Mouse (Mus musculus): Measurements from ENCODE around the gene Gpc2. TPM values are rescaled to one million over a fixed set of nuclear protein-coding genes. Genes with fewer than 3 reads are reported as not detected.

The Gpc2 gene
- total and polyA plus RNA-seq, 3 experiments: not detected

DNA sequence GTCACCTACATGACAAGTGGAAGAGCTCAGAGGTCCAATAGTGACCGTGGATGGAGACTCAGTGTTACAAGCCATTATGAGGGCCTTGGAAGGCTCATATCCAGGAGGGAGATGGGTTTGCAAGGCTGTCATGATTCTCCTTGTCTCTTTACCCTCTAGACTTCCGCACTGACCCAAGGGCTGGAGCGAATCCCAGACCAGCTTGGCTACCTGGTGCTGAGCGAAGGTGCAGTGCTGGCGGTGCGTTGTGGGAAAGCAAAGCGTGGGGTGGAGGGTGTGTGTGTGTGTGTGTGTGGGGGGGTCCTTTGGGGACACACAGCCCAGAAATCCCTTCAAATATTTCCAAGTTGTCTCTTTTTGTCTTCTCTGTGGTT is 23.7 kb downstream of the Gpc2 start:
- dilution Hi-C loops (cut with MboI; ENCODE audit: extremely low pct_ligation_motif_present, extremely low pct_unique_long_range_greater_than_20kb, low sequenced_read_pairs) (no loop called here), in situ Hi-C loops (cut with MboI; ENCODE audit: low pct_ligation_motif_present, low pct_unique_long_range_greater_than_20kb, low sequenced_read_pairs) (no loop called here)
- no peak for DNase-seq (ENCODE audit: extremely low read depth)
- Histone ChIP-seq H3K27ac (ENCODE audit: insufficient read depth, low read depth) (peak overlapping the region; percentile 12; the same call in 1 of the 2 replicates), H3K4me2 (ENCODE audit: insufficient read depth, low read depth, poor library complexity, severe bottlenecking) (peak overlapping the region; percentile 84), H3K9me3 (replicated peaks; ENCODE audit: low read length) (peaks cover 2% of the 10 kb centered on the region), H3K36me3 (replicated peaks in 1 of 2; ENCODE audit: control insufficient read depth in 1 of 2, insufficient read depth in 1 of 2, low read length in 1 of 2) (peaks cover 29 to 41% of the 10 kb centered on the region in 2 experiments), H3K9ac (ENCODE audit: insufficient read depth, low read depth) (peak overlapping the region; percentile 61), H3K79me2 (replicated peaks; ENCODE audit: control insufficient read depth, extremely low read depth, insufficient read depth, poor library complexity, severe bottlenecking) (no peaks in the 10 kb centered on the region), H3K4me1 (ENCODE audit: control insufficient read depth in 1 of 2, insufficient read depth in 2 of 2) (peaks cover 7 to 45% of the 10 kb centered on the region in 2 experiments; a peak in 3 of 4 replicates), H3K4me3 (replicated peaks in 1 of 3; ENCODE audit: low read depth in 2 of 3, low read length in 2 of 3, poor library complexity in 1 of 3) (peak overlapping the region; percentile 64 to 88 (median 81)), H3K27me3 (replicated peaks) (no peaks in the 10 kb centered on the region)
- no peak for TF ChIP-seq PAX5 (IDR thresholded peaks at IDR 0.05; ENCODE audit: low read length)

DNA sequence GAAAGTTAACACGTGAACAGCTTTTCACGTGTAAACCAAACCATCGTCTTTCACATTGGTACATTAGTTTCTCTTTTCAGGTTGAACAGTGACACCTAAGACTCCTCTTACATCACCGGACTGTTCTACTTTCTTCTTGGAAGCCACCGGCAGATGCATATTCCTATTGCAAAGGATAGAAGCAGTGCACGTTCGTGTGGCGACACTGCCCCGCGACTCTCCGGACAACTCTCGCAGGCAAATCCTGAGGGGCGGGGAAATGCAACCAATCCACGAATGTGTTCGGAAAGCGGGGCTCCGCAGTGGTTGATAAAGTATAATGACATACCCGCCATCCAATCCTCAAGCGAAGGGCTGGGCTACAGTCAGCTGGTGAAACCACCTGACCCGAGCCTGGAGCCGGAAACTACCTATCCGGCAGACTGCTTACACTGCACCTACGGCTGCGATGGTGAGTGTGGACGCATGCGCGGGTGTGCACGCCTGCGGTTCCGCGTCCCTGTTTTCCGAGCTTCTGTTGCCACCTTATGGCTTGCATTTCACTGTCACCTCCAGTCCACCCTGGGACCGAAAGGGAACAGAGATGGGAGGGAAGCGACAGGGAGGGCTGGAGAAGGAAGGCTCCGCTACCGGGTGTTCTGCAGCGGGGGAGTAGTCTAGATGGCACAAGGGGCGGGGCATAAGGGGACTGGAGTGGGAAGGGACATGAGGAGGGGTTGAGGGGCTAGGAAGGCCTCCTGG is 24.3 kb downstream of the Gpc2 start, which contains the start of gene Lamtor4:
Gene Lamtor4, plus strand, starts transcription at position 130 of the 741 bp plus-strand sequence.
- H3K9me3 ChIP-seq (replicated peaks; ENCODE audit: low read length): peaks cover 2% of the 10 kb centered on the region
- in situ Hi-C loops (cut with MboI; ENCODE audit: low pct_ligation_motif_present, low pct_unique_long_range_greater_than_20kb, low sequenced_read_pairs) (no loop called here), dilution Hi-C loops (cut with MboI; ENCODE audit: extremely low pct_ligation_motif_present, extremely low pct_unique_long_range_greater_than_20kb, low sequenced_read_pairs) (no loop called here)
- peak within 1 kb of the TSS; percentile 77 for H3K9ac ChIP-seq (ENCODE audit: insufficient read depth, low read depth)
- peaks cover 7 to 45% of the 10 kb centered on the region in 2 experiments; a peak in 3 of 4 replicates for H3K4me1 ChIP-seq (ENCODE audit: control insufficient read depth in 1 of 2, insufficient read depth in 2 of 2)
- no peaks in the 10 kb centered on the region for H3K79me2 ChIP-seq (replicated peaks; ENCODE audit: control insufficient read depth, extremely low read depth, insufficient read depth, poor library complexity, severe bottlenecking)
- peaks cover 23 to 36% of the 10 kb centered on the region in 2 experiments for H3K36me3 ChIP-seq (replicated peaks in 1 of 2; ENCODE audit: control insufficient read depth in 1 of 2, insufficient read depth in 1 of 2, low read length in 1 of 2)
- peak; percentile 97 for DNase-seq (ENCODE audit: extremely low read depth)
- H3K4me2 ChIP-seq (ENCODE audit: insufficient read depth, low read depth, poor library complexity, severe bottlenecking): peak within 1 kb of the TSS; percentile 98
- no peaks in the 10 kb centered on the region for H3K27me3 ChIP-seq (replicated peaks)
- peak within 1 kb of the TSS; percentile 23; the same call in 1 of the 2 replicates for H3K27ac ChIP-seq (ENCODE audit: insufficient read depth, low read depth)
- peak within 1 kb of the TSS; percentile 64 to 88 (median 81) for H3K4me3 ChIP-seq (replicated peaks in 1 of 3; ENCODE audit: low read depth in 2 of 3, low read length in 2 of 3, poor library complexity in 1 of 3)
- peak; percentile 92 for TF ChIP-seq ELF1 (IDR thresholded peaks at IDR 0.05; ENCODE audit: low read depth, low read length)
- TF ChIP-seq IRF4 (IDR thresholded peaks at IDR 0.05; ENCODE audit: low read depth, low read length): peak; percentile 41
- peak; percentile 77 for TF ChIP-seq MAFK (IDR thresholded peaks at IDR 0.05; ENCODE audit: insufficient replicate concordance, low read length)
- TF ChIP-seq ETS1 (conservative IDR thresholded peaks at IDR 0.05; ENCODE audit: low read depth, low read length): peak; percentile 90
- no peak for TF ChIP-seq ZKSCAN1 (IDR thresholded peaks at IDR 0.05; ENCODE audit: borderline replicate concordance, low read depth, low read length)
- peak; percentile 93 for TF ChIP-seq CHD2 (IDR thresholded peaks at IDR 0.05; ENCODE audit: low read length)
- TF ChIP-seq USF2 (conservative IDR thresholded peaks at IDR 0.05; ENCODE audit: low read depth, low read length): peak; percentile 86
- peak; percentile 70; the same call in 1 of the 2 replicates for TF ChIP-seq KAT2A (IDR thresholded peaks at IDR 0.05; ENCODE audit: insufficient replicate concordance, low read length)
- peak; percentile 94 for TF ChIP-seq BHLHE40 (IDR thresholded peaks at IDR 0.05; ENCODE audit: low read depth, low read length)
- TF ChIP-seq MEF2A (IDR thresholded peaks at IDR 0.05; ENCODE audit: borderline replicate concordance, low read depth, low read length): no peak; the same call in 1 of the 2 replicates
- no peak for TF ChIP-seq PAX5 (IDR thresholded peaks at IDR 0.05; ENCODE audit: low read length)
- TF ChIP-seq JUND (conservative IDR thresholded peaks at IDR 0.05; ENCODE audit: low read depth, low read length): no peak
- TF ChIP-seq EP300 (IDR thresholded peaks at IDR 0.05; ENCODE audit: low read length): no peak
- TF ChIP-seq ZMIZ1 (IDR thresholded peaks at IDR 0.05; ENCODE audit: low read depth, low read length): peak; percentile 81
- TF ChIP-seq POLR2A (IDR thresholded peaks at IDR 0.05; ENCODE audit: low read depth, low read length): peak; percentile 93
- peak; percentile 92 for TF ChIP-seq MXI1 (IDR thresholded peaks at IDR 0.05; ENCODE audit: low read depth, low read length)
- peak; percentile 95 for TF ChIP-seq NRF1 (IDR thresholded peaks at IDR 0.05; ENCODE audit: low read depth, low read length)
- TF ChIP-seq ZNF384 (IDR thresholded peaks at IDR 0.05; ENCODE audit: low read depth, low read length): no peak
- TF ChIP-seq TCF12 (IDR thresholded peaks at IDR 0.05; ENCODE audit: low read depth, low read length): peak; percentile 88
- peak; percentile 87 for TF ChIP-seq MAX (IDR thresholded peaks at IDR 0.05; ENCODE audit: low read length)
- no peak for TF ChIP-seq MAZ (IDR thresholded peaks at IDR 0.05; ENCODE audit: low read depth, low read length)
- TF ChIP-seq USF1 (IDR thresholded peaks at IDR 0.05; ENCODE audit: low read depth, low read length): peak; percentile 92
- peak; percentile 26; the same call in 1 of the 2 replicates for TF ChIP-seq RCOR1 (conservative IDR thresholded peaks at IDR 0.05; ENCODE audit: low read depth, low read length)
- 0 out of 2 replicates have a peak, but pooled peaks have one; percentile 31 for TF ChIP-seq CHD1 (IDR thresholded peaks at IDR 0.05; ENCODE audit: low read depth, low read length)
- TF ChIP-seq CTCF (conservative IDR thresholded peaks at IDR 0.05 in 1 of 2, IDR thresholded peaks at IDR 0.05 in 1 of 2; ENCODE audit: low read depth in 2 of 2, low read length in 2 of 2): peak in 1 of 2 experiments; percentile 37; a peak in 2 of 4 replicates
- no peak for TF ChIP-seq UBTF (IDR thresholded peaks at IDR 0.05; ENCODE audit: low read depth, low read length)
- TF ChIP-seq E2F4 (IDR thresholded peaks at IDR 0.05; ENCODE audit: insufficient replicate concordance, low read depth, low read length): no peak
- TF ChIP-seq ZC3H11A (IDR thresholded peaks at IDR 0.05; ENCODE audit: low read depth, low read length): no peak
- peak; percentile 94 for TF ChIP-seq POLR2AphosphoS2 (IDR thresholded peaks at IDR 0.05; ENCODE audit: low read depth, low read length)
- peak; percentile 78 for TF ChIP-seq HCFC1 (IDR thresholded peaks at IDR 0.05; ENCODE audit: low read depth, low read length)
- peak; percentile 37 for TF ChIP-seq RAD21 (IDR thresholded peaks at IDR 0.05; ENCODE audit: low read depth, low read length)
